Mouse (Mus musculus) common myeloid progenitor, adult 5-6 weeks (primary cell): ENCODE data around the gene Ptprs. TPM values are rescaled to one million over a fixed set of nuclear protein-coding genes. Genes with fewer than 3 reads are reported as not detected.
A peak's percentile ranks its signal among the peaks of the same experiment; 100 is the strongest.

Source experiments
- ATAC-seq: replicated peaks from 2 replicates; pipeline ENCODE4 v1.8.0; 2016; ENCODE audit warnings: low read depth, mild to moderate bottlenecking, moderate TSS enrichment, inconsistent platforms; ENCODE audit not compliant: poor library complexity, severe bottlenecking
- total RNA-seq: library from RNA; stranded (forward); fragments of 200-1000, 187-1606 nt; gene quantifications from 2 replicates; pipeline ENCODE4 v1.2.3, GENCODE M21; 2017

Gene Ptprs
- total RNA-seq, 1 experiment from 2014 or later, result 105 TPM

GRCm38 (mm10) chr17:56494480-56494879 is 18.2 kb upstream of the Ptprs start:
- no peak for ATAC-seq

DNA sequence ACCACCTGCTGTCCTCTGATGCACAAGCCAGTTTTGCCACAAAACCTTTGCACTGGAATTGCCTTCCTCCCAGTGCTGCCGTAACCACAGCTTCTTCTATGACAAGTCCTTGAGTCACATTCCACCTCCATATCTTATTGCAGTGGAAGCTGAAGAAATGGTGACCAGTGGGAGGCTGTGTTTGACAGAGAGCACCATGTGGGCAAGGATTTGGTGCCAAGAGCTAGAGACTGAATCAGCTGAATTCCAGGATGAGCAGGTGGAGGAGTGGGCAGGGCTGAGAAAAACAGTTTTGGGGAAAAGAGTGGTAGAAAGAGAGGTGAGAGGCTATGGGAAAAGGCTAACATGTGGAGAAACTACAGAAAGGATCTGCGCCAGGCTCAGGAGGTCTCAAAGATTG is 17.6 kb upstream of the Ptprs start:
- no peak for ATAC-seq

DNA sequence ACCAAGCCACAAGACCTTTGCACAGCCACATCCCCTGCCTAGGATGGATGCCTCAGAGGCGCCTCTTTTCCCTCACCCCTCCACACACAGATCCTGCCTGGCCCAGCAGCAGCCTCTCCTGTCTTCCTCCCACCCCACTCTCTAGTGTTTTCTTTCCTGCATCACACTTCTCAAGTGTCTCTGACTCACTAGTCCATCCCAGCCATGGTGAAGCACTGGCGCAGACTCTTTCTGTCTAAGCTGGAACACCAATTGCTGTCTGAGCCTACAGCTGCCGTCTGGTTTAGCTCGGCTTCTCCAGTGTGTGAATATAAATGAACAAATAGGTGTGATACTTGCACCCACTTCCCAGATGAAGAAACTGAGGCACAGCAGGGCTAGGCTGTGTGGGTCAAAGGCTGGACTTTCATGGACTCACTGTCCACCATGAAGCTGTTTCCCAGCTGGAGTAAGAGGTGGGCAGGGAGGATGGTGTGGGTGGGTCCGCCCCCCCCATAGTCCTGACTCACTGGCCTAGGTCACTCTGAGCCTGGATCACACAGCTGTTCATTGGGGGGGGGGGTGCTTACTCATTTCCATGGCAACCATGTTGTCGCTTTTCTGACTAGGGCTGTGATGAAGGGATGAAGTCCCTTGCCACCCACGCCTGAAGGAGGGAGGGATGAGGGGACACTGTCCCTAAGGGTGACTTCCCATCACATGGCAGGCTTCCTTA is 14.3 kb upstream of the Ptprs start:
- ATAC-seq, result no peak

DNA sequence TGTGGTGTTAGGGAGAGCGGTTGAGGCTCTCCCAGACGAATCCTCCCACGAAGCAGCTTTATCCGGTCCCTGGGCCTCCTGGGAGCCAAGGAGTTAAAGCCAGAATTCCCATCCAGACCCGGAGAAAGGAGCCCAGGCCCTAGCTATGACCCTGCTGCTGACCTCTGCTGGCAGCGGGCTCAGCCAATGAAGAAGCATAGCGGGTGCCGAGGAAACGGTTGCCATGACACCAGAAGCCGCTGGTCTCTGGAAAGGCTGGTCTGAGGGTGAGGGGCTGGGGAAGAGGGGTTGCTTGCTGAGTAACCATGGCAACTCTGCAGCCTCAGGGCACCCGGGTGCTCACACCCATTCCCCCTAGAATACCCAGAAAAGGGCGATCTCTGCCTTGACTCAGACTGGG is 11.7 kb upstream of the Ptprs start:
- ATAC-seq, result no peak

GRCm38 (mm10) chr17:56487441-56487888 is 11.2 kb upstream of the Ptprs start:
- ATAC-seq, result peak; percentile 68

- ATAC-seq, result no peak
Measured at GRCm38 (mm10) chr17:56485926-56486325, 9.6 kb upstream of the Ptprs start.

- no peak for ATAC-seq
Measured at GRCm38 (mm10) chr17:56485118-56485517, 8.8 kb upstream of the Ptprs start.

- no peak for ATAC-seq
Measured at GRCm38 (mm10) chr17:56482671-56483070, 6.4 kb upstream of the Ptprs start.

GRCm38 (mm10) chr17:56479358-56479757 is 3.1 kb upstream of the Ptprs start:
- ATAC-seq, result peak; percentile 60

DNA sequence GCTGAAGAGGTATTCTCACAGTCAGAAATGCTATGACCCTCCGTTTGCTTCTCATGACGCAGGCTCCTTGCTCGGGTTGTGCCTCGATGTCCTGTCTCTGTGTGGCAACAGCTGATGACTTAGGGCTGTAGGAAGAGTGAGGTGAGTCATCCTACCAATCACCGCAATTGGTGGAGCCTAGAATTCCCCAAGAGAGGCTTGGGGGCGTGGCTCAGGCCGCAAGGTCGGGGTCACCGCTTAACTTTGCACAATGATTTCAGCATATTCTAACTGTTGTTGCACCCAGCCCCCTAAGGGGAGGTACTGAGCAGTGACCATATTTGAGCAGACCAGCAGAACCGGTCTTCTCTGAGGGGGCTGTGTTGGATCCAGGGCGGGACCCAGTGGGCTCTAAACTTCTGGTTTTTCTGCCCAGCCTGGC is 1.9 kb upstream of the Ptprs start:
- ATAC-seq, result no peak

- ATAC-seq, result no peak
Measured at GRCm38 (mm10) chr17:56477191-56477818, 1.0 kb upstream of the Ptprs start.

DNA sequence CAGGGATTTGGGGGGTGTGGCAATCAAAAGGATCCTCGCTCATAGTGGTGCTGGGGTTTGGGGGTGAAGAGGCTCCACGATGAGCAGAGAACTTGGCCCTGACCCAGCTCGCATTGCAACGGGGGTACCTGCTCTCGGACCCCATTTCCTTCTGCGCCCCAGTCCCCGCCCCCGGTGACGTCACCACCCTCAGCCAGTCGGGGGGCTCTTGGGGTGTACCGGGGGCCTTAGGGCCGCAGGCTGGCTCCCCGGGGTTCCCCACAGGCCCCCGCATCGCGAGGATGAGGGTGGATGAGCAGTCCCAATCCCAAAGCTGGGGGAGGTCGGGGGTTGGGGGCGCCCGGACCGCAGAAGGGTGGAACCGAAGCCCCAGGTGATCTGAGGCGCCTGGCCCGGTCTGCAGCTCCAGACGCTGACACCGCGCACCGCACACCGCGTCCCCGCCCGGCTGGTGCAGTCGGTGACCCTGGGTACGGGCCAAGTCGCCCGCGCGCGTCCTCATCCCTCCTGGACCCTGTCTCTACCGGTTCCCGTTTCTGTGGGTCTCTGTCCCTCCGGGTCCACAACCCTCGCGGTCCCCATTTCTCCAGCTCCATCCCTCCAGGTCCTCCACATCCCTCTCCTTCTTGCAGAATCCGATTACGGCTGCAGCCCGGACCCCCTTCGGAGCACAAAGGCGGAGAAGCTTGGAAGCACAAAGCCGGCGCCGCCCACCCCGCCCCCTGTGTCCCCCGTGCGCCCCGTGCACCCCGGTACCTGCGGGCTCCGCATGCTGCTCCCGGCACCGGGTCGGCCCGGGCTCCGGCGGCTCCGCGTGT is 490 bp downstream of the Ptprs start:
- no peak for ATAC-seq

- ATAC-seq, result no peak
Measured at GRCm38 (mm10) chr17:56474831-56475581, 1.3 kb downstream of the Ptprs start.

DNA sequence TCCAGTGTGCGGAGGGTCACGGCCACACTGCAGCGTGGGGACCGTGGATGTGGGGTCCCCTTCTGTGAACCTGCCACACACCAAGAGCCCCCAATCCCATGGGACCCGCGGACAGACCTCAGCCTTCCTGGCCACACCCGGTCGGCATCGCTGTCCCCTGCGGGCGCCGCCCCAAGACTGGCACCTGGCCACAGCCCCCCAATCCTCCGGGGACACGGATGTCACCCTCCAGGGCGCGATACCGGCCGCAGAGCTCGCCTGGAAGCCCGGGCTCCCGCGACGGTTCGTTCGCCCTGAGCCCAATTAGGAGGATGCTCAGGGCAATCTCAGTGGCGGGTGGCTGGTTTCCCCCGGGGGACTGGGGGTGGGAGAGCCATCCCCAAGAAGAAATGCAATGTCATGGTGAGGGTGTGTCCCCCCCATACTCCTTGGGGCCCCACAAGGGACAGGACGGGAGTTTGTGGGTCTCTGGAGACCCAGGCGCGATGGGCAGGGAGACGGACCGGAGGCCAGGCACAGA is 1.9 kb downstream of the Ptprs start:
- no peak for ATAC-seq

- no peak for ATAC-seq
Measured at GRCm38 (mm10) chr17:56473611-56473905, 2.7 kb downstream of the Ptprs start.

DNA sequence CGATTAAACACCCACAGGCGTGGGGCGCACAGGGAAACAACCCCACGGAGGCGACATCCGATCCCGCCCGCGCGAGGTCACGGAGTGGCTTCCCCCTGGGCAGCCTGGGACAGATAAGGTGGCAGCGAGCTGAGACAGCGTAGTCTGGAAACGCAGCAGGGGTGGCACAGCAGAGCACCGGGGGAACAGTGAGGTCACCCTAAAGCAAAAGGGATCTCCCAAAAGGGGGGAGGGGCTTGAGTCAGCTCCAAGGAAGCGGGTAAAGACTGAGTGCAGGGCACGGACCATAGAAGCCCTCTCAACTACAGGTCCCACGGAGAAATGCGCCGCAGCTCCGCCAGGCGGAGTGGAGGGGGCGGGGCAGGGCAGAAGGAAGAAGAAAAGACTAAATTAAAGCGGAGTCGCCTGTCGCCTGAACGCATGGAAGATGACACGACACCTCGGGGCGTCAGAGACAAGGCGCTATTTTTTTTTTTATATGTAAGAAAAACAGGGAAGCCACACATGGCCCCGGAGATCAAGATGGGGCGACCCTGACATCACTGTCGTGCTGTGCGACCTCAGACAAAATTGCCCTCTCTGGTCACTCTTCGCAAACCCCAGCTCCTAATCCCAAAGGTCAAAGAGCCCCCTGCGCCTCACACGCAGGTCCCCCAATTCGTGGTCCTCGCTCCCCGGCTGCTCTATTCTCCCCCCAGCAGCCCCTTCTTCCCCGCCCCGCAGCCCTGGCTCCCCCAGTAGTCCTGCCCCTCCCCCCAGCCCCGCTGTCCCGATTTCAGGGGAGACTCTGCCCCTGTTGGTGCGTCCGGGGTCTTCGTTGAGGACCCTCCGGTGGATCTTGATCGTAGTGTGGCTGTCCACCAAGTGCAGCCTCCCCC is 3.3 kb downstream of the Ptprs start:
- ATAC-seq, result peak; percentile 48

DNA sequence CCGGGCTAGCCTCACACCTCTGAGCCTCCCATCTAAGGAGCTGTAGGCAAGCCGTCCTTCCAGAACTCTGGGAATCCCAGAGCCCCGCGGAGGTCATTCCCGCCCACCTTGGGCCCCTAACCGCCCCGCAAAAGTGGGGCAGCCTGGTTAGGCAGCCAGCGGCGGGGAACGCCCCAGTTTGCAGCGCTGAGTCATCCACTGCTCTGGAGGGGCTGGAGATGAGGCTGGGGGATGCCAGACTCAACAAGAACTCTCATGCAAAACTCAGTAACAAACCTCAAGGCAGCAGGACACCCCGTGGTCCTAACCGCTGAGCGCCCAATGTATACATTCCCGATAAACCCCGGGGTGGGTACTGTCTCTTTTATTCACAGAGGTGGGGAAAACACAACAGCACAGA is 4.2 kb downstream of the Ptprs start:
- ATAC-seq, result peak; percentile 6; the same call in 1 of the 2 replicates

- ATAC-seq, result no peak
Measured at GRCm38 (mm10) chr17:56471136-56471535, 5.1 kb downstream of the Ptprs start.

- no peak for ATAC-seq
Measured at GRCm38 (mm10) chr17:56470571-56470970, 5.7 kb downstream of the Ptprs start.
